ENCODE assay signal across 26 mouse cellular contexts in genomic region chr14:11997555-11997954, GRCm38 (mm10).
DNase-seq lines count a peak whose midpoint lies in the region; ATAC-seq and TF ChIP-seq lines count a peak whose summit lies in the region.
"Had no signal": no experiment of that assay in that cellular context is flagged by ENCODE, and none has a peak within 500 bp of the region (broad histone marks: within the 10 kb centered on the region; RNA-seq: fewer than 3 reads in every experiment).

No protein-coding gene starts in this region.

- TF ChIP-seq EP300 in stomach, postnatal 0 days (optimal IDR thresholded peaks at IDR 0.05) = no peak

- 66% methylated on average over 6 of the region's 6 CpGs for WGBS in kidney, adult 2 months
- WGBS in lung, embryonic 14.5 days = 71% methylated on average over 6 of the region's 6 CpGs
- WGBS in stomach, postnatal 0 days = 35% methylated on average over 6 of the region's 6 CpGs

- H3K4me3 ChIP-seq in kidney, adult 2 months (ENCODE audit: insufficient read depth, low read depth, low read length) = no peak overlapping the region
- H3K4me3 ChIP-seq in lung, embryonic 14.5 days (ENCODE audit: low read depth, low read length) = no peak overlapping the region
- no peak overlapping the region for H3K4me3 ChIP-seq in stomach, postnatal 0 days (ENCODE audit: low read depth, low read length)
- H3K4me3 ChIP-seq: embryonic facial prominence, embryonic 15.5 days; forebrain, embryonic 12.5 days; kidney, embryonic 15.5 days; layer of hippocampus, adult 2 months; left cerebral cortex, adult 2 months; limb, embryonic 12.5 days; midbrain, embryonic 13.5 days; stomach, embryonic 15.5 days had no signal

- H3K27me3 ChIP-seq in kidney, adult 2 months (replicated peaks; ENCODE audit: control insufficient read depth, insufficient read depth, low read length) = no peaks in the 10 kb centered on the region
- H3K27me3 ChIP-seq in lung, embryonic 14.5 days (ENCODE audit: insufficient read depth, low read length) = no peaks in the 10 kb centered on the region
- no peaks in the 10 kb centered on the region for H3K27me3 ChIP-seq in stomach, postnatal 0 days (ENCODE audit: control insufficient read depth, insufficient read depth, low read length)
- H3K27me3 ChIP-seq: embryonic facial prominence, embryonic 15.5 days; forebrain, embryonic 12.5 days; kidney, embryonic 15.5 days; limb, embryonic 12.5 days; midbrain, embryonic 13.5 days; stomach, embryonic 15.5 days had no signal

- H3K4me1 ChIP-seq in kidney, adult 2 months (ENCODE audit: control insufficient read depth, insufficient read depth, low read length) = no peaks in the 10 kb centered on the region
- H3K4me1 ChIP-seq in lung, embryonic 14.5 days (ENCODE audit: insufficient read depth) = no peaks in the 10 kb centered on the region
- H3K4me1 ChIP-seq in stomach, postnatal 0 days (replicated peaks; ENCODE audit: control insufficient read depth, insufficient read depth) = no peaks in the 10 kb centered on the region
- H3K4me1 ChIP-seq: embryonic facial prominence, embryonic 15.5 days; forebrain, embryonic 12.5 days; kidney, embryonic 15.5 days; limb, embryonic 12.5 days; midbrain, embryonic 13.5 days; stomach, embryonic 15.5 days had no signal

- DNase-seq in kidney, adult 2 months = peak; percentile 14
- no peak for DNase-seq in kidney, adult 8-10 months
- DNase-seq in lung, embryonic 14.5 days = peak; percentile 6
- no peak for DNase-seq in lung, postnatal 14 days
- peak; percentile 6 for DNase-seq in testis, postnatal 14 days (ENCODE audit: low spot score)
- no peak for DNase-seq in testis, postnatal 10 days (ENCODE audit: low spot score)
- DNase-seq in stomach, postnatal 0 days (ENCODE audit: low spot score) = no peak
- no peak for DNase-seq in Muller cell, postnatal 12 days (ENCODE audit: inconsistent ontology term)
- DNase-seq: adrenal gland, adult 2 months; adrenal gland, postnatal 36 days; B cell, adult 2 months; cerebellum, adult 2 months; cerebellum, postnatal 14 days; forebrain, postnatal 0 days; right cerebral cortex, postnatal 25 days; thymus, postnatal 4 days had no signal

- TF ChIP-seq CTCF in kidney, adult 2 months (conservative IDR thresholded peaks at IDR 0.05; ENCODE audit: insufficient read depth, insufficient read length, low read depth, low read length) = no peak
- TF ChIP-seq CTCF in lung, embryonic 14.5 days (IDR thresholded peaks at IDR 0.05; ENCODE audit: low read depth) = no peak
- no peak for TF ChIP-seq CTCF in stomach, postnatal 0 days (IDR thresholded peaks at IDR 0.05; ENCODE audit: low read depth)

- H3K9me3 ChIP-seq in lung, embryonic 14.5 days (ENCODE audit: low read depth, low read length) = no peaks in the 10 kb centered on the region
- H3K9me3 ChIP-seq in stomach, postnatal 0 days (ENCODE audit: control insufficient read depth, low read length) = no peaks in the 10 kb centered on the region
- H3K9me3 ChIP-seq: embryonic facial prominence, embryonic 15.5 days; forebrain, embryonic 12.5 days; kidney, embryonic 15.5 days; limb, embryonic 12.5 days; midbrain, embryonic 13.5 days; stomach, embryonic 15.5 days had no signal

- no peak overlapping the region for H3K27ac ChIP-seq in kidney, adult 2 months (ENCODE audit: insufficient read depth, low read depth, low read length)
- no peak overlapping the region for H3K27ac ChIP-seq in lung, embryonic 14.5 days (ENCODE audit: low read depth)
- H3K27ac ChIP-seq in stomach, postnatal 0 days (replicated peaks) = no peak overlapping the region
- H3K27ac ChIP-seq: embryonic facial prominence, embryonic 15.5 days; forebrain, embryonic 12.5 days; kidney, embryonic 15.5 days; layer of hippocampus, adult 2 months; left cerebral cortex, adult 2 months; limb, embryonic 12.5 days; macrophage; midbrain, embryonic 13.5 days; stomach, embryonic 15.5 days had no signal

- H3K36me3 ChIP-seq in kidney, adult 2 months (ENCODE audit: control insufficient read depth, insufficient read depth, low read length) = no peaks in the 10 kb centered on the region
- no peaks in the 10 kb centered on the region for H3K36me3 ChIP-seq in lung, embryonic 14.5 days (ENCODE audit: insufficient read depth)
- H3K36me3 ChIP-seq in stomach, postnatal 0 days (ENCODE audit: control insufficient read depth, insufficient read depth, low read length) = no peaks in the 10 kb centered on the region
- H3K36me3 ChIP-seq: embryonic facial prominence, embryonic 15.5 days; forebrain, embryonic 12.5 days; kidney, embryonic 15.5 days; limb, embryonic 12.5 days; midbrain, embryonic 13.5 days; stomach, embryonic 15.5 days had no signal

- no peak overlapping the region for H3K9ac ChIP-seq in lung, embryonic 14.5 days
- no peak overlapping the region for H3K9ac ChIP-seq in stomach, postnatal 0 days (ENCODE audit: low read length)
- H3K9ac ChIP-seq: embryonic facial prominence, embryonic 15.5 days; forebrain, embryonic 12.5 days; forebrain, postnatal 0 days; kidney, embryonic 15.5 days; limb, embryonic 12.5 days; midbrain, embryonic 13.5 days; stomach, embryonic 15.5 days had no signal

- H3K4me2 ChIP-seq in lung, embryonic 14.5 days = no peak overlapping the region
- no peak overlapping the region for H3K4me2 ChIP-seq in stomach, postnatal 0 days (replicated peaks; ENCODE audit: low read depth)
- H3K4me2 ChIP-seq: embryonic facial prominence, embryonic 15.5 days; forebrain, embryonic 12.5 days; kidney, embryonic 15.5 days; limb, embryonic 12.5 days; midbrain, embryonic 13.5 days; stomach, embryonic 15.5 days had no signal

- ATAC-seq in lung, embryonic 14.5 days (ENCODE audit: insufficient read depth) = no peak
- ATAC-seq in stomach, postnatal 0 days (ENCODE audit: low FRiP score, low TSS enrichment) = peak; percentile 47; the same call in 1 of the 2 replicates
- ATAC-seq: activated CD4-positive, CD25-positive, alpha-beta regulatory T cell, adult 4 months; forebrain, postnatal 0 days; midbrain, embryonic 13.5 days had no signal

- TF ChIP-seq POLR2A in kidney, adult 2 months (IDR thresholded peaks at IDR 0.05; ENCODE audit: low read depth, low read length) = no peak

Comparison
In these comparisons a context has a peak if more than half of its experiments do, and no peak if none do; other contexts are left out.
1. DNase-seq: peak in kidney, adult 2 months (single experiment), lung, embryonic 14.5 days (single experiment) and testis, postnatal 14 days (single experiment); none in kidney, adult 8-10 months (0 of 2), lung, postnatal 14 days (single experiment), testis, postnatal 10 days (single experiment), stomach, postnatal 0 days (single experiment) and Muller cell, postnatal 12 days (single experiment).